Mouse (Mus musculus) cerebellum, postnatal 25 days (tissue): ENCODE data around the gene Ngdn.
"Not testable (repeated sequence)": the region's sequence is repeated elsewhere in the genome, so short reads cannot be mapped to it uniquely, and the experiment has no call there.

Experiments
- DNase-seq, 2 experiments: peaks; one replicate each; pipeline ENCODE4 v3.0.0; 2021; ENCODE audit warnings: mixed read lengths in 2 of 2

Ngdn gene

DNA sequence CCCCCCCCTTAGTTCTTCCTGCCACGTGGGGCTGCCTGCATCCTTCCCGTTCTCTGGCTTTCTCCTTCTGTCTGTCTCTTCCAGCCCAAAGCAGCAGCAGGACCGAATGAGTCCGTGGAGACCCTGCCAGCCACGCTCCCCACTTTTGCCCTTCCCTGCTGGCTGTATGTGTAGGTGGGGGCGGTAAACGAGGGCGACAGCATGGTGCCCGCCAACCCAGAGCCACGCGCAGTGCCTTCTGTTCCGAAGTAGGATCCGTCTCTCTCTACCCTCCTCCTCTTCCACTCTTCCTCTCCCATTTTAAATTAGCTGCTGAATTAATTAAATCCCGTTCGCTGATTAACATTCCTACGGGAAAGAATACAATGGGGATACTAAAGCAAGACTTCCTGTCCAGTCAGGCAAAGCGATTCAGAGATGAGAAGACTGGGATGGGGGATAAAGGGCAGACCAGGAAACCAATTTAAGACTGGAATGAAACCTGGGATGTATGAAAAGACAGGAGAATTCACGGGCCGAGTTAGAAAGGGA, 17.5 kb downstream of the Ngdn start:
- DNase-seq, result peak; percentile 40 to 42

DNA sequence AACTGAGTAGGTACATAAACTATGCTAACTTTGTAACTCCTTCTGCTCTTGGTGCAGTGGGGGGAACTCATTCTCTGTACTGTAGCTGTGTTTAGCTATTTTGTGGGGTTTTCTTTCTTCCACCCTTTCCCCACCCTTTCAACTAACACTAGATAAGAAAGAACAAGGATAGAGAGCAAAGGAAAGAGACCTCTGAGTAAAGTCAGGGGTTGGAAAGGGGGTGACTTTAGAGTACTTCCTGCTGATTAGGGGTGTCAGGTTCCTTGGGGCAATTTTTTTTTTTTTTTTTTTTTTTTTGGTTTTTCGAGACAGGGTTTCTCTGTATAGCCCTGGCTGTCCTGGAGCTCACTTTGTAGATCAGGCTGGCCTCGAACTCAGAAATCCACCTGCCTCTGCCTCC, 28.4 kb downstream of the Ngdn start:
- DNase-seq, result not testable (repeated sequence)

DNA sequence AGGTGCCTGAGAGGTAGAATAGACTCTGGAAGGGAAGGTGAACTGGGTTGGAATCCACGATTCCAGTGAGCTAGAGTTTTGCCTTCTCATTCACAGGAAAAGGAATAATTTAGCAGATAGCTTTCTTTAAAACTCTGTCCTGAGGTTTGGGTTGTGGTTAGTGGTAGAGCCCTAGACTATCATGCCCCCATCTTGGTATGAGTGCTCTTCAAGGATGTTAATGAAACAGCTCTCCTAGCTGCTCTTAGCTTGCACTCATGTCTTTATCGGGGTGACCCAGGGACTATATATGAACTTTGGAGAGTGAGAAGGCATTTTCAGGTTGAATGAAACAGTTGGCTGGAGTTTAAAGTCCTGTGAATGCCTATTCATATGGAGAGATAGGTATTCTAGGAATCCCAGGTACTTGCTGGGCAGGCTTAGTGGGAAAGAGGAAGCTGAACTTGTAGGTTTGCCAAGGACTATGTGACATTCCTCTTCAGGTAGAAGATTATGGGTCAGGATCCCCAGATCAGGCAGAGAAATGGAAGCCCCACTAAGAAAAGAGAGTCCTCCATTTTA, 32.8 kb downstream of the Ngdn start:
- no peak for DNase-seq

DNA sequence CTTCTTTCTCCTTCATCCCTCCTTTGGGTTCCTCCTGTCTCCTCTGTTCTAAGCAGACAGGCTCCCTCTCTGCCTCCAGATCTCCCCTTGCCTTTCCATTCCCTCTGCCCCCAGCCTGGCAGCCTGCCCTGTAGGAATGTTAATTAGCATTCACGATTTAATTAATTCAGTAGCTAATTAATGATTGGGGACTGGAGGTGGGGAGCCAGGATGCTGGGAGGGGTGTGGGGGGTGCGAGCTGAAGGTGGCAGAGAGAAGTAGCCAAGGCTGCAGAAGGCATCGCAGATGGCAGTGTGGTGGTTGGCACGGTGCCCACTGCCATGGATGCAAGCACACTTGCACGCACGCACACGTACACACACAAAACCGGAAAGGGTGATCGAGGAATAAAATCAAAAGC, 37.2 kb downstream of the Ngdn start:
- DNase-seq, result peak; percentile 96 to 99

DNA sequence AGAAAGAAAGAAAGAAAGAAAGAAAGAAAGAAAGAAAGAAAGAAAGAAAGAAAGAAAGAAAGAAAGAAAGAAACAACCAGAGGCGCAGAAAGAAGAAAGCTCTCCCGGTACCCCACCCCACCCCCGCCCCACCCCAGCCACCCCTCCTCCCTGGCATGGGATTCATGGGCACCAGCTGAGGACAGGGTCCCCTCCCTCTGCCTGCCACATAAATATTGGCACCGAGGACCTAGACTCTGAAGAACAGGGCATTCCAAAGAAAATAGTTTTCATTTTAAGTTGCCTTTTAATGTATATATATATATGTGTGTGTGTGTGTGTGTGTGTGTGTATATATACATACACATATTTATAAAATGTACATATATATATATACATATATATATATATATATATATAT, 37.8 kb downstream of the Ngdn start:
- DNase-seq, result peak in 1 of 2 experiments; percentile 32

DNA sequence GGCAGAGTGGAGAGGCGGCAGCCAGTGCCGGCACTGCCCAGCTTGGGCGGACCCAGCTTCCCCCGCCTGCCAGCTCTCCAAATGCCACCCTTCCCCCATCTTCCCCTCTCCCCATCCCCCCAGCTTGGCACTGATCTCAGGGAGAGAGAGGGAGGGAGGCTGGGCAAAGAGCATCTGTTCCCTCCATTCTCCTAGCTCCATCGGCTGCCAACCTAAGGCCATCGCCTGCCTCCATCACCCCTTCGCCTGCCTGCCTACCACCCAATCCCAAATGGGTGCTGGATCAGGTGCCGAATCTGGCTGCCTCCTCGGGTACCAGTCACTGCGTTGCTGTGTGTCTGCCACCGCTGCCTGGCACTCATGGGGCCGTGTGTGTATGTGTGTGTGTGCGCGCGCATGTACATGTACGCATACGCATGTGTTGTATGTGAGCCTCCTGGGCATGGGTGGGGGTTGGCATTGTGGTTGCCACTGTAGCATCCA, 38.5 kb downstream of the Ngdn start:
- DNase-seq, result peak; percentile 95 to 97

DNA sequence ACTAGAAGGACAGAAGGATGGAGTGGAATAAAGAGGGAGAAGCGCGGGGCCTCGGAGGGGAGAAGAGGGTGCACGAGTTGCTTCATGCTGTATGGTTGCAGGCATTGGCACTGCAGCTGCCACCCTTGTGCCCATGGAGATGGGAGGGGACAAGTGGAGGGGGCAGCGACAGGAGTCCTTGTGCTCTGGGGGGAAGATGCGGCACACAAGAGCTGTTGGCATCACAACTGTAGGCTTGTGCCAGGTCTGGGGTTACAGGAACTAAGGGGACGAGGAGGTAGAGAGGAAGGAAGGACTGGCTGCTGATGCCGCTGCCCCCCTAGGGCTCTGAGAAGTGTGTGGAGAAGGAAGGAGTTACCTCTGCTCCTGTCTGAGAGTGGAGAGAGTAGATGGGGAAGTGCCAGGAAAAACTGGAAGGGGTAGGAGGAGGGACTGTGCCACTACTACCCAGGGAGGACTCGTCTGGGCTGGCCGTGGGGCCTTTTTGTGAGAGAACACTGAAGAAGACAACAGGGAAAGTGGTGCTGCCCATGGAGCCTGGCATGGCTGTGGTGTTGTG, 39.0 kb downstream of the Ngdn start:
- DNase-seq, result peak; percentile 86 to 88

DNA sequence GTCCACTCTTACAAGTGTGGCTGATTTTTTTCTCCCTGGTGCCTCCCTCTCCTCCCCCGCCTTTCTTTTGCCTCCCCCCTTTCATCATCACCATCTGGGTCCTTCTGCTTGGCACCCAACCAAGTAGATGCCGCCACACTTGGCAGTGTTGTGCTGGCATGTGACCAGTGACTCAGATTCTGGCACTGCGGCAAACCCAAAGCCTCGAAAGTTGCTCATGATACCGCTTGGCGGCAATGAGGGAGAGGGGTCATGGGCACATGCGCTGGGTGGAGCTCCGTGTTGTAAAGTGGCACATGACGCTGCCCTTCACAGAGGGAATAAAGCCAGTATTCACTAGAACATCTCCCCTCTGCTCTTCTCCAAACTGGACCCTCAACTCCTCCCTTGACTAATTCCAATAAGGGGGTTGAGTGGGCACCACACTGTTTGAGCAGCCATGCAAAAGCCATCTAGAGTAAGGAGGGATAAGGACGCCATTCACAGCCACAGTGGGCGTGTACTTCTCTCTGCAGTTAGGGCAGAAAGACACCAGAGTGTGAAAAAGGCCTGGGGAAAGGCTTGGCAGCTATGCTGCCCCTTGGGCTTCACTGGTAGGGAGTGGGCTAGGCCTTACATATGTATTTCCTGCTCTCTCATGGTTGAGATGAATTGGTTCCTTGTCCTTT, 40.0 kb downstream of the Ngdn start:
- peak; percentile 96 to 97 for DNase-seq

DNA sequence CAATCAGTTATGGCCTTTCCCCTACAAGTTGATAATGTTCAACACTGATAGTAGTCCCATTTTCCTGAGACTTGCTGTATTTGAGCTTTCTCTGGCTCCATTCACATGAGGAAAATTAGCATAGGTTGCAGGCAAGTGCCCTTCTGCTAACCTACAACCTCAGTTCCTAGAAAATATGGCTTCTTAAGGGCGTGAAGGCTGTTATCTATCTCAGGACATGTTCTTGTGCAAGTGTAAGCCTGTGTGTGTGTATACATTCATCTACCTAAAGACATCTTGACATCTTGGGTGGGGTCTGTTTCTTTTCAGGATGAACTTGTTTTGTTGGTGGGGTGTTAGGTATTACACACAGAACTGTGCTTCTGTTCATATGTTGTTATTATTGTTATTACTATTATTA, 43.8 kb downstream of the Ngdn start:
- no peak for DNase-seq

DNA sequence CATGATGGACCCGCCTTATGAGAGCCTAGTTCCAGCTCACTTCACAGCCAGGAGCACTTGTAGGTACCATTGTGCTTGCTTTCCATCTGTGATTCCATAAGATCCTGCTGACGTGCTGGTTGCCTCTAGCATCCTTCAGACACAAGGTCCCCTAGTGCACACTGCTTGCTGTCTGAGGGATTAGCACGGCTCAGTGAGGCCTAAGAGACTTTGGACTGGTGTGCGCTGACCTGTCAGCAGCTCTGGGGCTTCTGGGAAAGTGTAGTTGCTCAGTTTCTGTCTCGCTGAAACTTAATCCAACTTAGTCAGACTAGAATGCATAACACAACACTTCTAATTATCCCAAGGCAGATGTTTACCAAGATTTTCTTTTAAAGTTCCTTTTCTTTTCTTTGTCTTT, 44.7 kb downstream of the Ngdn start:
- DNase-seq, result no peak

DNA sequence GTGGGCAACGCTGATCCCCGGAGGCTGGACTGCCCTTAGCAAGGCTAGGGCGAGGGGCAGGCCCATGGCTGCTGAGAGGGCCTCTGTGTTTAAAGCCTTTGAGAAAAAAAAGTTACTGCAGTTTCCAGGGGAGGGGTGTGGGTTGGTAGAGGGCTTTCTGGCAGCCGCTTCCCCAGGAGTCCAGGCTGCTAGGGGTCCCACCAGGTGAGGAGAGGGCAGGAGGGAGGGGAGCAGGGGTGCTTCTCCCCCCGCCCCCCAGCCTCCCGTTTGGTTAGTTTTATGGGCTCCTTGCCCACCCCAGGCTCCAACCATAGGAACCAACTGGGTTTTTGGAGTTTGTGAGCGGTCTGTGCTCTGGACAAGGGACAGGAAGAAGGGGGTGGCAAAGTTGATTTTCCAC, 46.6 kb downstream of the Ngdn start:
- no peak for DNase-seq

DNA sequence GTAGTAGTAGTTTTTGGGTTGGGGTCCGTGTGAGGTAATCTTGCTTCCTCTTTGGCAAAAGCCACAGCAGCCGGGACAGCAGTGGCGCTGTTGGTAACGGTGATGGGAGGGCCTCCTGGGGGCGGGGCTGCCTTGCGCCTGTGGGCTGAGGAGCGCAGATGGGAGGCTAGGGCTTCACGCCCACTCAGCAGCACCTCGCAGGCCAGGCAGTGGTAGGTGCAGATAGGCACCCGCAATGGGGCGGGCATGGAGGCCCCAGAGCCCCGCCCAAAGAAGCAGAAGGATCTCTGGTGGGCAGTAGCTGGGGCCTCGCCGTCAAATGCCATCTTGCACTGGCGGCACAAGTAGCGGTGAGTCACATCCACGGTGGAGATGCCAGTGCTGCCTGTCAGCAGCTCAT, 47.4 kb downstream of the Ngdn start:
- peak; percentile 80 to 85 for DNase-seq

DNA sequence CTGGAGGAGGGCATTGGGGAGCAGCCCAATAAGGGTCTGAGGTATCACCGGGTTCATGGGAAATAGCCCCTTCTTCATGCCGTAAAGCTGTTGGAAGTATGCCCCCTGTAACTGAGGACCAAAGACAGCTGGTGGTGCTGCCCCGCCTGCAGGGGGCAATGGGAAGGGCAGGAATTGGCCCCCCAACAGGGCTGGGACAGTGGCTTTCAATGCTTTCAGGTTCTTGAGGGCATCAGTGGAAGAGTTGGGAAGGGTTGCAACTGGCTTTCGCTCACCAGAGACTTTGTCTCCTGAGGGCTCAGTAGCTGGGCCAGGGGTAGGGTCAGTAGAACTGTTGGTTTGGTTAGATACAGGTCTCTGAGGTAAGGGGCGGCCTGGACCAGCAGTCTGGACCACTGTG, 47.9 kb downstream of the Ngdn start:
- peak in 1 of 2 experiments; percentile 45 for DNase-seq

DNA sequence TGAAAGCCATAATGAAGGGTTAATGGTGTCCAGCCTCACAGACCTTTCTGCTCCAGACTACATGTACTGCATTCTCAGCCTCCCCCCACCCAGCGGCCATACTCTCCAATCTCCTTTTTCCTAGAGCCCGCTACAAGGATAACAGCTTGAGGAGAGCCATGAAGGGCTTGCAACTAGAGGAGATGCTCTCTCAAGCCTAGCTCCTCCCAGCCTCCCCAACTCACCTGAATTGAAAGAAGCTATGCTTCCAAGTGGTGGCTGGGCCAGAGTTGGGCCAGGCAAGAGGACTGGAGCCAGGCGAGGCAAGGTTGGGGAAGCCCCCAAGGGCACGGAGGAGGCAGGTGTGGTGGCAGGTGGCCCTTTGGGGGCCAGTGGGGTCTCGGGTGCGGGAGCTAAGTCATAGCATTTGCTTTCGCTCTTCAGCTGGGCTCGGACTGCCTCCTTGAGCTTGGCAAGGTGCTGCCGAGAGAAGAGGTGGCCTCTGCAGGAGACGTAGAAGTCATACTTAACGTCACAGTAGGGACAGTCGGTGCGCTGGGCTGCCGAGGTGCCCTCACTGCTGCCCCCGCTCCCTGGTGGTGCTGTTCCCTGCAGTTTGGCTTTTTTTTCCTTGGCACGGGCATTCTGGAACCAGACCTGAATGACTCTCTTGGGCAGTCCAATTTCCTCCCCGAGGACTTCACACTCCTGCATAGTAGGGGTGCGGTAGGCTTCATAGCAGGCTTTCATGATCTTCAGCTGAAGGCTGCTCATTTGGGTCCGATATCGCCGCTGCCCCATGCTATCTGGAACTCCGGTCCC, 48.5 kb downstream of the Ngdn start:
- peak; percentile 72 to 77 for DNase-seq

DNA sequence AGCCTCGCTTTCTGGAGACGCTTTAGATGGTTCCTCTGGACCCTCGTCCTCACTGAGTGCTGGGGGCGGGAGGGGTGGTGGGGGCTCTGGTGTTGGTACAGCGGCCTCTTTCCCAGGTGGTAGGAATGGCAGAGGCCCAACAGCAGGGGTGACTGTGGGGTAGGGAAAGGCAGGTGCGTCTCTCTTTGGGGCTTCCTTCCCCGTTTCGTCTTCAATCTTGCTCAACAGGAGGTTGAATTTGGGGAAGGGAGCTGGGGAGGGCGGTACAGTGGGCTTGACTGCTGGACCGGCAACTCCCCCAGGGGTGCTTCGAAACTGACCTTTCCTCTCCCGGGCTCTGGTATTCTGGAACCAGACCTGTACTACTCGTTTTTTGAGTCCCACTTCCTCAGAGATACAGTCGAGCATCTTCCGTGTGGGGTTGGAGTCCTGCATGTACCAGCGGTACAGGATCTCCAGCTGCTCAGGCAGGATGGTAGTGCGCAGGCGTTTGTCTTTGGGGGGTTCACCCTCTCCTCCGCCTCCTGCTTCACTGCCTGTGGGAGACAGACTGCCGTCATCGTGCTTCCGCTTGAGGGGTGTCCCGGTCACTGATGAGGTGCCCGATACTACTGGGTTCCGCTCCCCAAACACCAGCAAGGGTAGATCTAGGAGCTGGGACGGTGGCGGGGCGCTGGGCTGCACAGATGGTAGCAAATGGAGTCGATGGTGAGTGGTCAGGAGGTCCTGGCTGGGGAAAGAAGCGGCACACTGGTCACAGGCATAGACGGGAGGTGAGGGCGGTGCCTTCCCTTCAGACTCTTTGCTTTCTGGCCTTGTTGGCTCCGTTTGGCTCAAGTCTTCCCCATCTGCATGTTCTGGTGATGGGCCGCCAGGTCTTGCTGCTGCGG, 49.5 kb downstream of the Ngdn start:
- peak; percentile 73 for DNase-seq

DNA sequence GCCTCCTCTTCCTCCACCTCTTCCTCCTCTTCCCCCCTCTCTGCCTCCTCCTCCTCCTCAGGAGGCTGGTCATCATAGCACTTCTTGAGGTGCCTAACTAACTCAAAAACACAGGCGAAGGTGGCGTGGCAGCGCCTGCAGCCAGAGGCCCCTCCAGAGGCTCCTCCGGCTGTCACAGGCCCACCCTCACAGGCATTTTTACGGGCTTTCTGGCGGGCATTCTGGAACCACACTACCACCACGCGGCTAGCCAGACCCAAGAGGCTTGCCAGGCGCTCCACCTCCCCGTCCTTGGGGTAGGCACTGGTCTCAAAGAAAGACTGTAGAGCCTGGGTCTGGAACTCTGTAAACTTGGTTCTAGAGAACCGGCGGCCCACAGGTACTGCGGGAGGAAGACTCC, 50.1 kb downstream of the Ngdn start:
- peak in 1 of 2 experiments; percentile 61 for DNase-seq

DNA sequence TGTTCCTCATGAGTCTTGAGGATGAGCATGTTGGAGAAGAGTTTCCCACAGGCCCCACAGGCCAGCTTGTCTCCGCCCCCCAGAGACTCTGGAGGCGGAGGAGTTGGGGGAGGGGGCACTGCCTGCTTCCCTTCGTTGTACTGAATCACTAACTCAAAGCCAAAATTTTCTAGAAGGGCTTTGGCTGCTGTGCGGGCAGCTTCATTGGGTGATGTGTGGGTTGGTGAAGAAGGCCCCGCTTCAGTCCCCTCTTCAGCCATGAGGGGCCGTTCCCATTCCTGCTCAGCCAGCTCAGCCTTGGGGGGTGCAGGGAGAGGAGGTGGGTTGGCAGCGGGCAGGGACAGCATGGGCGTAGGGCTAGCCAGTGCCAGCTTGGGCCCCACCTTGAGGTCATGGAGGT, 50.8 kb downstream of the Ngdn start:
- DNase-seq, result peak; percentile 45 to 53

DNA sequence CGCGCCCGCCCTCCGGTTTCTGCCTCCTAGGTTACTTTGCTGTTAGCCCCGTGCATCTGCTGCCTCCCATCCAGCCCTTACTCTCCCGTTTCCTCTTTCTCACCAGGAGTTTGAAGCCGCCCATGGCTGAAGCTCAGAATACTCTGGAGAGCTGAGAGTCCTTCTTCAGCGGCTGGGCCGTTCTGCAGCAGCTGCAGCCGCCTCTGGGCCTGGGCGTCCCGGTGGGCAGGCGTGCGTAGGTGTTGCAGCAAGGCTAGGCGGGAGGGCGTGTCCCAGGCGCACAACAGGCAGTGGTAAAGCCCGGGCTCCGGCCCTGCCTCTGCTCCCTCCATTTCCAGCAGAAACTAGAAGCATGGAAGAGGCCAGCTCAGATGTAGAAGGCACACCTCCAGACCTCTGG, 56.5 kb downstream of the Ngdn start:
- DNase-seq, result peak in 1 of 2 experiments; percentile 44
